In genomic region chr10:58714789-58715148, GRCm38 (mm10) we compare ENCODE assay signal across 12 mouse cellular contexts. TPM values are rescaled to one million over a fixed set of nuclear protein-coding genes. Genes with fewer than 3 reads are reported as not detected.
DNase-seq lines count a peak whose midpoint lies in the region; ATAC-seq lines count a peak whose summit lies in the region.
"Had no signal": no experiment of that assay in that cellular context is flagged by ENCODE, and none has a peak within 500 bp of the region (broad histone marks: within the 10 kb centered on the region; RNA-seq: fewer than 3 reads in every experiment).

No protein-coding gene starts in this region.

- H3K4me3 ChIP-seq in heart, embryonic 16.5 days (ENCODE audit: low read length) = peak overlapping the region; percentile 43
- H3K4me3 ChIP-seq in midbrain, embryonic 16.5 days (ENCODE audit: low read depth, low read length) = no peak overlapping the region
- no peak overlapping the region for H3K4me3 ChIP-seq in midbrain, embryonic 13.5 days (replicated peaks)
- peak overlapping the region; percentile 28; the same call in 1 of the 2 replicates for H3K4me3 ChIP-seq in intestine, embryonic 14.5 days (ENCODE audit: low read depth, low read length)
- H3K4me3 ChIP-seq in stomach, embryonic 15.5 days (replicated peaks) = peak overlapping the region; percentile 27
- H3K4me3 ChIP-seq: myocyte had no signal

- 58% methylated on average over 3 of the region's 3 CpGs for WGBS in heart, embryonic 16.5 days
- 69% methylated on average over 3 of the region's 3 CpGs for WGBS in midbrain, embryonic 16.5 days
- 67% methylated on average over 3 of the region's 3 CpGs for WGBS in midbrain, embryonic 13.5 days
- 59% methylated on average over 3 of the region's 3 CpGs for WGBS in intestine, embryonic 14.5 days
- 39% methylated on average over 3 of the region's 3 CpGs for WGBS in stomach, embryonic 15.5 days

- H3K27ac ChIP-seq in heart, embryonic 16.5 days (ENCODE audit: low read length) = no peak overlapping the region
- H3K27ac ChIP-seq in midbrain, embryonic 16.5 days (ENCODE audit: low read length) = no peak overlapping the region
- no peak overlapping the region for H3K27ac ChIP-seq in midbrain, embryonic 13.5 days
- H3K27ac ChIP-seq in intestine, embryonic 14.5 days (ENCODE audit: low read depth) = 0 out of 2 replicates have a peak overlapping the region, but pooled peaks have one; percentile 51
- H3K27ac ChIP-seq in stomach, embryonic 15.5 days = no peak overlapping the region

- no peak overlapping the region for H3K9ac ChIP-seq in heart, embryonic 16.5 days (ENCODE audit: low read length)
- no peak overlapping the region for H3K9ac ChIP-seq in midbrain, embryonic 16.5 days (ENCODE audit: low read depth, low read length)
- H3K9ac ChIP-seq in midbrain, embryonic 13.5 days (replicated peaks) = no peak overlapping the region
- no peak overlapping the region for H3K9ac ChIP-seq in intestine, embryonic 14.5 days (ENCODE audit: low read length)
- H3K9ac ChIP-seq in stomach, embryonic 15.5 days = no peak overlapping the region

- peaks cover 2% of the 10 kb centered on the region; the same call in 1 of the 2 replicates for H3K4me1 ChIP-seq in heart, embryonic 16.5 days (ENCODE audit: control insufficient read depth, insufficient read depth, low read length)
- peaks cover 4% of the 10 kb centered on the region for H3K4me1 ChIP-seq in midbrain, embryonic 16.5 days (ENCODE audit: control insufficient read depth, insufficient read depth, low read length)
- H3K4me1 ChIP-seq in midbrain, embryonic 13.5 days (replicated peaks) = no peaks in the 10 kb centered on the region
- no peaks in the 10 kb centered on the region for H3K4me1 ChIP-seq in intestine, embryonic 14.5 days (replicated peaks; ENCODE audit: control insufficient read depth, insufficient read depth, low read length)
- peaks cover 7% of the 10 kb centered on the region; the same call in 1 of the 2 replicates for H3K4me1 ChIP-seq in stomach, embryonic 15.5 days

- H3K27me3 ChIP-seq in heart, embryonic 16.5 days (ENCODE audit: control insufficient read depth, insufficient read depth, low read length) = no peaks in the 10 kb centered on the region
- no peaks in the 10 kb centered on the region for H3K27me3 ChIP-seq in midbrain, embryonic 16.5 days (ENCODE audit: control insufficient read depth, insufficient read depth, low read depth, low read length)
- no peaks in the 10 kb centered on the region for H3K27me3 ChIP-seq in midbrain, embryonic 13.5 days
- no peaks in the 10 kb centered on the region for H3K27me3 ChIP-seq in intestine, embryonic 14.5 days (replicated peaks; ENCODE audit: control insufficient read depth, insufficient read depth, low read length)
- no peaks in the 10 kb centered on the region for H3K27me3 ChIP-seq in stomach, embryonic 15.5 days (replicated peaks)

- ATAC-seq in heart, embryonic 16.5 days (replicated peaks; ENCODE audit: extremely low read depth, insufficient read depth, low FRiP score) = no peak
- no peak for ATAC-seq in midbrain, embryonic 16.5 days
- no peak for ATAC-seq in midbrain, embryonic 13.5 days
- ATAC-seq in intestine, embryonic 14.5 days (replicated peaks; ENCODE audit: low FRiP score, low TSS enrichment, low read depth) = no peak
- ATAC-seq in stomach, embryonic 15.5 days (ENCODE audit: insufficient read depth, low FRiP score, low read depth) = no peak

- no peak for DNase-seq in heart, postnatal 14 days
- no peak for DNase-seq in intestine, embryonic 14.5 days (ENCODE audit: low spot score)
- DNase-seq in MN1 (ENCODE audit: low spot score) = no peak
- no peak for DNase-seq in gastrocnemius, postnatal 25 days

- H3K4me2 ChIP-seq in heart, embryonic 16.5 days (ENCODE audit: low read depth, low read length) = peak overlapping the region; percentile 64
- peak overlapping the region; percentile 13; the same call in 1 of the 2 replicates for H3K4me2 ChIP-seq in midbrain, embryonic 16.5 days (ENCODE audit: low read length)
- no peak overlapping the region for H3K4me2 ChIP-seq in midbrain, embryonic 13.5 days (replicated peaks)
- H3K4me2 ChIP-seq in intestine, embryonic 14.5 days (ENCODE audit: low read length) = peak overlapping the region; percentile 50
- peak overlapping the region; percentile 51 for H3K4me2 ChIP-seq in stomach, embryonic 15.5 days

- intact Hi-C loops in heart, postnatal 14 days (cut with DNase I) = no loop called here

- H3K9me3 ChIP-seq in heart, embryonic 16.5 days (replicated peaks; ENCODE audit: control insufficient read depth, low read length) = no peaks in the 10 kb centered on the region
- no peaks in the 10 kb centered on the region for H3K9me3 ChIP-seq in midbrain, embryonic 16.5 days (replicated peaks; ENCODE audit: control insufficient read depth, low read length, poor library complexity, severe bottlenecking)
- peaks cover 3% of the 10 kb centered on the region; the same call in 1 of the 2 replicates for H3K9me3 ChIP-seq in midbrain, embryonic 13.5 days
- no peaks in the 10 kb centered on the region; the same call in 1 of the 2 replicates for H3K9me3 ChIP-seq in intestine, embryonic 14.5 days (ENCODE audit: control insufficient read depth, low read length)
- no peaks in the 10 kb centered on the region for H3K9me3 ChIP-seq in stomach, embryonic 15.5 days

- H3K36me3 ChIP-seq in heart, embryonic 16.5 days (ENCODE audit: control insufficient read depth, insufficient read depth) = no peaks in the 10 kb centered on the region
- H3K36me3 ChIP-seq in midbrain, embryonic 16.5 days (ENCODE audit: control insufficient read depth, insufficient read depth, low read length) = no peaks in the 10 kb centered on the region
- H3K36me3 ChIP-seq in midbrain, embryonic 13.5 days = no peaks in the 10 kb centered on the region
- H3K36me3 ChIP-seq in intestine, embryonic 14.5 days (ENCODE audit: control insufficient read depth, insufficient read depth, low read length) = no peaks in the 10 kb centered on the region
- no peaks in the 10 kb centered on the region for H3K36me3 ChIP-seq in stomach, embryonic 15.5 days

RNA-seq across cellular contexts. Expression of gene Gm17542, which starts 3.2 kb away (rescaled TPM):
- polyA plus RNA-seq in heart, embryonic 16.5 days (2015; fragmentation: Nextera tagmentation; extraction: Ambion mirVana) = not detected in 2 replicates
- not detected for total RNA-seq in heart, postnatal 14 days (2021)
- not detected in 2 replicates for polyA plus RNA-seq in midbrain, embryonic 16.5 days (2015; fragmentation: Nextera tagmentation; extraction: Ambion mirVana)
- not detected in 2 replicates for polyA plus RNA-seq in midbrain, embryonic 13.5 days (2015; fragmentation: Nextera tagmentation; extraction: Ambion mirVana)
- not detected in 2 replicates for polyA plus RNA-seq in intestine, embryonic 14.5 days (2014; fragmentation: Nextera tagmentation; extraction: Ambion mirVana)
- polyA plus RNA-seq in stomach, embryonic 15.5 days (2015; fragmentation: Nextera tagmentation; extraction: Ambion mirVana) = not detected in 2 replicates
- not detected for total RNA-seq in gastrocnemius, postnatal 25 days (2021)
- total RNA-seq: common myeloid progenitor, adult 5-6 weeks; granulocyte monocyte progenitor cell, adult 5-6 weeks; left cerebral cortex, postnatal 36 days had no signal
- polyA plus RNA-seq: myocyte had no signal

RNA-seq across cellular contexts. Expression of gene Edar, which starts 39.3 kb away (rescaled TPM):
- polyA plus RNA-seq in heart, embryonic 16.5 days (2015; fragmentation: Nextera tagmentation; extraction: Ambion mirVana) = 0.16 and 0.21 TPM in 2 replicates
- total RNA-seq in heart, postnatal 14 days (2021) = under 1 TPM; 0.39 to 0.69 TPM
- polyA plus RNA-seq in midbrain, embryonic 16.5 days (2015; fragmentation: Nextera tagmentation; extraction: Ambion mirVana) = 0.30 and 0.32 TPM in 2 replicates
- 0.17 and 0.27 TPM in 2 replicates for polyA plus RNA-seq in midbrain, embryonic 13.5 days (2015; fragmentation: Nextera tagmentation; extraction: Ambion mirVana)
- 0.63 and 0.72 TPM in 2 replicates for polyA plus RNA-seq in intestine, embryonic 14.5 days (2014; fragmentation: Nextera tagmentation; extraction: Ambion mirVana)
- polyA plus RNA-seq in stomach, embryonic 15.5 days (2015; fragmentation: Nextera tagmentation; extraction: Ambion mirVana) = 2.1 and 2.3 TPM in 2 replicates
- under 1 TPM; 0.08 to 0.11 TPM for total RNA-seq in gastrocnemius, postnatal 25 days (2021)
- total RNA-seq: granulocyte monocyte progenitor cell, adult 5-6 weeks had no signal
- polyA plus RNA-seq: myocyte had no signal

Comparison
In these comparisons a context has a peak if more than half of its experiments do, and no peak if none do; other contexts are left out.
1. H3K4me3 ChIP-seq: peak in heart, embryonic 16.5 days (single experiment), intestine, embryonic 14.5 days (single experiment) and stomach, embryonic 15.5 days (single experiment); none in midbrain, embryonic 16.5 days (single experiment) and midbrain, embryonic 13.5 days (single experiment).